Mouse (Mus musculus) heart, postnatal 0 days (tissue): Measurements from ENCODE around the gene Ccni. TPM values are rescaled to one million over a fixed set of nuclear protein-coding genes. Genes with fewer than 3 reads are reported as not detected.

Experiments used
- ATAC-seq: fragments of 200-750 bp; cut with Nextera tagmentation; 2 replicates; pipeline ENCODE4 v1.8.0; 2017; ENCODE audit warnings: low read depth, moderate number of reproducible peaks, moderate library complexity; ENCODE audit not compliant: insufficient read depth
- DNase-seq: peaks from one replicate; pipeline ENCODE4 v3.0.0-alpha.2; 2016; ENCODE audit warnings: low spot score
- H3K27ac ChIP-seq: fragments of 300-500 bp; sonication (generic); 2 replicates; pipeline ENCODE4 v1.5.1; 2014; ENCODE audit warnings: low read depth, mild to moderate bottlenecking
- H3K27me3 ChIP-seq: fragments of 300-500 bp; sonication (generic); 2 replicates; pipeline ENCODE4 v1.6.1; 2014; ENCODE audit warnings: low read length, mixed read lengths; ENCODE audit not compliant: control insufficient read depth, insufficient read depth
- H3K36me3 ChIP-seq: fragments of 300-500 bp; sonication (generic); replicated peaks from 2 replicates; pipeline ENCODE4 v1.6.1; 2014; ENCODE audit warnings: low read length, mixed read lengths; ENCODE audit not compliant: control insufficient read depth, insufficient read depth
- H3K4me1 ChIP-seq: fragments of 300-500 bp; sonication (generic); 2 replicates; pipeline ENCODE4 v1.6.1; 2014; ENCODE audit warnings: antibody characterized with exemption; ENCODE audit not compliant: control insufficient read depth, insufficient read depth
- H3K4me2 ChIP-seq: fragments of 300-500 bp; sonication (generic); 2 replicates; pipeline ENCODE4 v1.6.1; 2014; ENCODE audit warnings: low read depth, mild to moderate bottlenecking, low read length, moderate library complexity
- H3K4me3 ChIP-seq: fragments of 300-500 bp; sonication (generic); 2 replicates; pipeline ENCODE4 v1.5.1; 2014; ENCODE audit warnings: low read depth, low read length
- H3K9ac ChIP-seq: fragments of 300-500 bp; sonication (generic); replicated peaks from 2 replicates; pipeline ENCODE4 v1.6.1; 2014; ENCODE audit warnings: low read depth, low read length, mixed read lengths
- H3K9me3 ChIP-seq: fragments of 300-500 bp; sonication (generic); replicated peaks from 2 replicates; pipeline ENCODE4 v1.6.1; 2016; ENCODE audit warnings: low read length; ENCODE audit not compliant: control insufficient read depth
- CTCF ChIP-seq: IDR thresholded peaks from 2 replicates; pipeline ENCODE4 v1.5.1; 2016; ENCODE audit warnings: antibody characterized with exemption, control low read depth, low read depth
- EP300 ChIP-seq: IDR thresholded peaks from 2 replicates; pipeline ENCODE4 v1.6.1; 2016; ENCODE audit warnings: antibody characterized with exemption, low read depth
- WGBS: fragments of 180-500 bp; shearing (Covaris S2); extraction: QIAGEN DNeasy Blood & Tissue Kit; methylation state at CpG from one replicate; pipeline ENCODE4 v1.1.7; 2014; 5-methylcytosine and 5-hydroxymethylcytosine counted together
- polyA plus RNA-seq: library from polyadenylated mRNA; unstranded; fragments of >200 nt; fragmentation: Nextera tagmentation; extraction: Ambion mirVana; gene quantifications from 2 replicates; pipeline ENCODE4 v1.2.1, GENCODE M21; 2015
- total RNA-seq: library from RNA; depleted of rRNA; stranded (reverse); fragments of >200 nt; gene quantifications from 2 replicates; pipeline ENCODE4 v1.2.3, GENCODE M21; 2014; ENCODE audit warnings: low replicate concordance

The Ccni gene
- total and polyA plus RNA-seq, 2 experiments from 2014 or later, result 87.5 to 210 TPM

- ATAC-seq (no peak), DNase-seq (no peak)
- no peak overlapping the region for H3K4me3 ChIP-seq
- no peak overlapping the region for H3K9ac ChIP-seq
- no peak overlapping the region for H3K4me2 ChIP-seq
- H3K4me1 ChIP-seq, result no peaks in the 10 kb centered on the region
- peaks cover 36% of the 10 kb centered on the region for H3K36me3 ChIP-seq
- WGBS, result 73% methylated on average over 6 of the region's 6 CpGs
- TF ChIP-seq CTCF (no peak), EP300 (no peak)
- no peaks in the 10 kb centered on the region for H3K27me3 ChIP-seq
- no peak overlapping the region for H3K27ac ChIP-seq
- H3K9me3 ChIP-seq, result no peaks in the 10 kb centered on the region
Measured at GRCm38 (mm10) chr5:93178616-93179015, 27.7 kb downstream of the Ccni start.

- Histone ChIP-seq H3K4me2 (no peak overlapping the region), H3K9me3 (no peaks in the 10 kb centered on the region), H3K4me3 (no peak overlapping the region), H3K4me1 (no peaks in the 10 kb centered on the region), H3K27me3 (no peaks in the 10 kb centered on the region), H3K27ac (no peak overlapping the region), H3K36me3 (peaks cover 48% of the 10 kb centered on the region), H3K9ac (no peak overlapping the region)
- no peak for TF ChIP-seq CTCF
- no peak for TF ChIP-seq EP300
- DNase-seq (no peak), ATAC-seq (no peak)
- 71% methylated on average over 6 of the region's 6 CpGs for WGBS
Measured at GRCm38 (mm10) chr5:93174675-93175074, 31.6 kb downstream of the Ccni start.

GRCm38 (mm10) chr5:93172536-93172935 lies 33.8 kb downstream of the Ccni start:
- peak; percentile 46 for DNase-seq
- Histone ChIP-seq H3K4me1 (no peaks in the 10 kb centered on the region), H3K9ac (no peak overlapping the region), H3K4me3 (no peak overlapping the region), H3K27me3 (no peaks in the 10 kb centered on the region), H3K9me3 (no peaks in the 10 kb centered on the region), H3K36me3 (peaks cover 53% of the 10 kb centered on the region), H3K27ac (no peak overlapping the region), H3K4me2 (no peak overlapping the region)
- WGBS, result 31% methylated on average over 6 of the region's 6 CpGs
- ATAC-seq, result peak; percentile 76
- TF ChIP-seq EP300, result no peak
- no peak for TF ChIP-seq CTCF

GRCm38 (mm10) chr5:93171420-93171819 lies 34.9 kb downstream of the Ccni start:
- TF ChIP-seq CTCF, result no peak
- no peak overlapping the region for H3K4me2 ChIP-seq
- WGBS, result 96% methylated on average over 15 of the region's 15 CpGs

GRCm38 (mm10) chr5:93168654-93169053 lies 37.6 kb downstream of the Ccni start:
- WGBS, result 94% methylated on average over 6 of the region's 6 CpGs
- Histone ChIP-seq H3K4me3 (no peak overlapping the region), H3K36me3 (peaks cover 64% of the 10 kb centered on the region), H3K4me1 (no peaks in the 10 kb centered on the region), H3K9me3 (no peaks in the 10 kb centered on the region), H3K9ac (no peak overlapping the region), H3K27me3 (no peaks in the 10 kb centered on the region), H3K4me2 (no peak overlapping the region), H3K27ac (no peak overlapping the region)
- no peak for ATAC-seq
- no peak for DNase-seq
- TF ChIP-seq CTCF (no peak), EP300 (no peak)

More at GRCm38 (mm10) chr5:93171420-93171819, 34.9 kb downstream of the Ccni start:
- Histone ChIP-seq H3K27me3 (no peaks in the 10 kb centered on the region), H3K36me3 (peaks cover 53% of the 10 kb centered on the region), H3K27ac (no peak overlapping the region), H3K9ac (no peak overlapping the region), H3K9me3 (no peaks in the 10 kb centered on the region), H3K4me1 (no peaks in the 10 kb centered on the region), H3K4me3 (no peak overlapping the region)
- no peak for ATAC-seq
- no peak for DNase-seq

GRCm38 (mm10) chr5:93167919-93168516 lies 38.3 kb downstream of the Ccni start:
- no peaks in the 10 kb centered on the region for H3K4me1 ChIP-seq
- DNase-seq (no peak), ATAC-seq (no peak)
- H3K4me3 ChIP-seq, result no peak overlapping the region
- H3K9ac ChIP-seq, result no peak overlapping the region
- no peak overlapping the region for H3K27ac ChIP-seq
- no peak overlapping the region for H3K4me2 ChIP-seq
- no peak for TF ChIP-seq EP300
- TF ChIP-seq CTCF, result no peak
- H3K36me3 ChIP-seq, result peaks cover 60% of the 10 kb centered on the region
- 92% methylated on average over 11 of the region's 11 CpGs for WGBS
- no peaks in the 10 kb centered on the region for H3K27me3 ChIP-seq
- H3K9me3 ChIP-seq, result no peaks in the 10 kb centered on the region
